Mouse (Mus musculus): ENCODE measurements at regions not wholly inside any gene's neighbourhood (a gene's known extent, or its start where the extent isn't known, plus 50 kb on each side); places are given as distances from the start of the nearest gene placed in this dataset.

GRCm38 (mm10) chr6:99884755-99885154 is 158.6 kb upstream of the Prok2 start:
- peak; percentile 61 for DNase-seq

DNA sequence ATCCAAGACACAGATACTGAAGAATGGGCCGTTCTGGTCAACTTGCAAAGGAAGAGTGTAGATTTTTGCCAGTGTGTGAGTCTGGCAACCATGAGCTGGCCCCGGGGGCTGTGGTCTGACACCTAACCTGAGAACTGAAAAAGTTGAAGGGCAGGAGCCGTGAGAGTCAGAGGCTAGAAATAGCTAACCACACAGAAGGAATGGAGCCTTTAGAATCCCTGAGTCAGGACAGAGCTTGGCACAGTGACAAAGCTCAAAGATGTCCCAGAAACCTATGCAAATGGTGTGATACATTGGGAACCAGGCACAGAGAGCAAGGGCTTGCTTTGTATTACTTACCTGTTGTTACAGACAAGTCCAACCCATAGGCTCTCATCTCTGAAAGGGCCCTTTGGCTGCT is 157.9 kb upstream of the Prok2 start:
- DNase-seq, result no peak

DNA sequence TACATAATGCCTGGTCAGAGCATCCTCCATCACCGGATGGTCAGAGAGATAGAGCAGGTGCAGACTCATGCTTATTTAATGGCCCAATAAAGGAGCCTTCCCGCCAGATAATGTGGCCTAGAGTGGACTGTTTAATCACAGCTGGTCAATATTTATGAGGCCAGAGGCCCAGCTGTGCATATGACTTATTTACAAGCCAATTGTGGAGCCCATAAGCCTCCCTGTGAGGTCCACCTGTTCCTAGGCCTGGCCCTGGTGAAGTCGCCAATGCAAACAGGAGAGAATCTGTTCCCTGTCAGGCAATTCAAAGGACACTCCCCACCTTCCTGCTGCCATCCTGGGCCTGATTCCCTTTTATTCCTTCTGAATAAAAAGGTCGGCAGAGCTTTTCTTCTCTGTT is 155.4 kb upstream of the Prok2 start:
- no peak for DNase-seq

DNA sequence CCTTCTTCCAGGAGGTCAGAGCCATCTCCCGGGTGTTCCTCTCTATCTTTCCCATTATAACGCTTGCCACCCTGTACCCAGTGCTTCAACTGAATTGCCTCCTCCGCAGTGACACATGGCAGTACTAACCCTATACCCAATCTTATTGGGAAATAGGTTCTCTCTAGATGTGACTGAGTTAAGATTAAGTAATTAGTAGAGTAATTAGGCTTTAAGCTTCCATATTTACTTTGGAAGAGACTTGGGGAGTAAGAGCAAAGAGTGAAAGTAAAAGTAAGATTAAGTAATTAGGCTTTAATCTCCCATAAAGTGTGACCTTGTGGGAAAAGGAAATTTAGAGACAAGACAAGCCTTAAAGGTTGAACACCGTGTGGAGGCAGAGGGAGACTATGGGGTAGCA is 148.7 kb upstream of the Prok2 start:
- DNase-seq, result no peak

- no peak for DNase-seq
Observed at GRCm38 (mm10) chr6:99874029-99874428, 147.8 kb upstream of the Prok2 start.

DNA sequence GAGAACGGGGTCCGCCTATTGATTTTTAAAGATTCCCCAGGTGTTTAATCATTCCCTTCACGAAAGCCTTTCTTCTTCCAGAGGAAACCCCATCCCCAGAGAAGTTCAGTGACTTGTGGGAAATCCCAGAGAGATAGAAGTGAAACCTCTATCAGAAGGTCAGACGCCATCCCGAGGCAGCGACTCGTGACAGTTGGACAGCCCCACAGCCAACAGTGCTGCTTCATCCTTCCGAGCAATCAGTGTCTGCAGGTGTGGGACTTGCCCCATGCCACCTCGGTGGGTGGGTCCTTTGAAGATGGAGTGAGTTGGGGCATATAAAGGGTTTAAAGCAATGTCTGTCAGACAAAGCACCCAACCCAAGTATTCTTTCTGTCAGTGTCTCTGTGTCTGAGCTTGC is 139.9 kb upstream of the Prok2 start:
- DNase-seq, result no peak

- DNase-seq, result peak; percentile 49
Observed at GRCm38 (mm10) chr6:99864949-99865348, 138.8 kb upstream of the Prok2 start.

DNA sequence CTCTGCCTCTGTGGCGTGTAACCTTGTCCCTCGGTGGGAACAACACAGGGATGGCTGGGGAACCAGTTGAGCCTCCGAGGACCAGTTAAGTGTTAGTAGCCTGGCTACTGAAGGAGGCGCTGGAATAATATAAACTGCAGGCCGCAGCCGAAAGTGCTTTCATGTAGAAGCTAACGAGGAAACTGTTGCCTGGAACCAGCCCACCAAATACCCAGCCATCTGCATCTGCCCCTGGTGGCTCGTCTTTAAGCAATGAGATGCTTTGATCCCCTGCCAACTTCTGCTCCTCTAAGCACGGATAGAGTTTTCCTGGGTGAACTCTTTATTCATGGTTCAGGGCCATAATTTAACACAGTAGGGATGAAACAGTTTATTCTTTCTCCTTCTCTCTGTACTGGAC is 137.2 kb upstream of the Prok2 start:
- peak; percentile 52 for DNase-seq

DNA sequence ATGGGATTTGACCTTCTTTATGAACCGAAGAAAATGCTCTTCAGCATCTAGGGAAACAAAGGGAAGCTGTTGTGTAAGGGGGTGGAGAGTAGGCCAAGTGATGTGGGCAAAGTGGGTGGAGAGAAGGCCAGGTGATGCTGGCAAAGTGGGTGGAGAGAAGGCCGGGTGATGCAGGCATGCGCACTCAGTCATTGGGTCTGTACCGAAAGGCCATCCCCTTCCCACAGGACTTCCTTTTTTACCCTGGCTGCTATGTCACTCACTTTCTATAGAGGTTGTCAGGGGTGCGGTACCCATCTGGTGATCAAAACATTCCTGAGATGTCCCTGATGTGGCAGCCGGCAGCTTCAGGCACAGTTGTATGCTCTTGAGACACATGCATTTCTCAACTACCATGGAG is 131.2 kb upstream of the Prok2 start:
- DNase-seq, result no peak

- no peak for DNase-seq
Observed at GRCm38 (mm10) chr6:99853716-99854115, 127.5 kb upstream of the Prok2 start.

GRCm38 (mm10) chr6:99850706-99851105 is 124.5 kb upstream of the Prok2 start:
- DNase-seq, result no peak

- peak; percentile 85 for DNase-seq
Observed at GRCm38 (mm10) chr6:99845508-99845846, 119.3 kb upstream of the Prok2 start.

- DNase-seq, result no peak
Observed at GRCm38 (mm10) chr6:99844775-99845507, 118.7 kb upstream of the Prok2 start.

- no peak for DNase-seq
Observed at GRCm38 (mm10) chr6:99843507-99843906, 117.3 kb upstream of the Prok2 start.

GRCm38 (mm10) chr6:99842723-99843122 is 116.5 kb upstream of the Prok2 start:
- no peak for DNase-seq

- DNase-seq, result no peak
Observed at GRCm38 (mm10) chr6:99840823-99841222, 114.6 kb upstream of the Prok2 start.

- DNase-seq, result peak; percentile 42
Observed at GRCm38 (mm10) chr6:99833323-99833722, 107.1 kb upstream of the Prok2 start.

- no peak for DNase-seq
Observed at GRCm38 (mm10) chr6:99827625-99828024, 101.4 kb upstream of the Prok2 start.

DNA sequence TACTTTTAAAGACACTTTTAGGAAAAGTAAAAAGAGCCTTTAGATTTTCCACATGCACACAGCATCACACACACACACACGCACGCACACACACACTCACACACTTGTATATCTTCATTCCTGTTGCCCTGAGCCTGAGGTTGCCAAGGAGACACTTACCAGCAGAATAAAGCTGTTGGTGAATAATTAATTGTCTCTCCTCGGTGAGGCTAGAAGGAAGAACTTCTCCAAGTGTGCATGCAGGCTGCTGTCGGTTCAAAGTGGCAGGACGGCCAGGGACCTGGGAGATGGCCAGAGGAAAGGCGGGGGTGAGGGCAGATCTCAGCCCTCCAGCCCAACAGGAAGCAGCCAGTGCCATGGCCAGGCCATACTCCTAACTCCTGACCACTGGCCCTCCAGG is 98.6 kb upstream of the Prok2 start:
- peak; percentile 33 for DNase-seq

- DNase-seq, result no peak
Observed at GRCm38 (mm10) chr6:99822471-99822870, 96.3 kb upstream of the Prok2 start.

DNA sequence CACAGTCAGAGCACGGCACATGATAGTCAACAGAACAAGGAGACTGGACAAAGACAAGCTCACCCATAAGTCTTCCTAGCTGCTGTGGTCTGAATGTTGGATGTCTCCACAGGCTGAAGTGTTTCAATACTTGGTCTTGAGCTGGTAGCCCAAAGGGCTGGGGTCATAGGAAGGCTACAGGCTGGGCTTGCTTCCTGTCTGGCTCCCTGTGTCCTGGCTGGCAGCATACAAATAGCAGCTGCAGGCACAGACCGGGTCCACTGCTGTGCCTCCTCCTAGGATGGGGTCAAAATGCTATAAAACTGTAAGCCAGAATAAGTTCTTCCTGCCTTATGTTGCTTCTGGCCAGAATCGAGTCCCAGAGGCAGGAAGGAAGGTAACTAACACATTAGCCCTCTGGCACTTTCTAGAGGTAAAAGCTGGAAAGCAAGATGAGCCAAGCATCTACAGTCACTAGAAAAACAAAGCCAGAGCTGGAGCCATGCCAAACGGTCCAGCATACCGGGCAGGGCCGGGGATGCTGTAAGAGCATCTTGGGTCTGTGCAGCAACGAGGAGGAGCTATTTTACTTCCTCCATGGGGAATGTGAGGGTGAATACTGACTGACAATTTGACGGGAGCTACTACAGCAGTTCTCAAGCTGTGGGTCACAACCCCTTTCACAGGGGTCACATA is 93.2 kb upstream of the Prok2 start:
- no peak for DNase-seq

DNA sequence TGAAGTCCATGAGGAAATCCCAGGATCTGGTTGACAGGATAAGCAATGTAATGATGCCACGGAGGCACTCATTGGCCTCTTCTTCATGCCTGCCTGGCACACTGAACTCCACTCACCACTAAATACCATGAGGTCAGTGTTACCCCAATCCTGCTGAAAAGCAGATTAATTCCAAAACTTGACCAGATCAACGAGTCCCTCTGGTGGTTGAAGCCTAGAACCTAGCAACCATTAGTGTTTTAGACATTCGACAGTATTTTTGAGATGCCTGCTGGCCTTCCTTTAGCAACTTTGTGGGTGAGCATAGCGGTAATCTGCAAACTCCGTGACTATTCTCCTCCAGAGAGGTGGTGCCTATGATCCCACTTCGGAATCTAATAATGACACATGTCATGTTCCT is 92.3 kb upstream of the Prok2 start:
- DNase-seq, result no peak

DNA sequence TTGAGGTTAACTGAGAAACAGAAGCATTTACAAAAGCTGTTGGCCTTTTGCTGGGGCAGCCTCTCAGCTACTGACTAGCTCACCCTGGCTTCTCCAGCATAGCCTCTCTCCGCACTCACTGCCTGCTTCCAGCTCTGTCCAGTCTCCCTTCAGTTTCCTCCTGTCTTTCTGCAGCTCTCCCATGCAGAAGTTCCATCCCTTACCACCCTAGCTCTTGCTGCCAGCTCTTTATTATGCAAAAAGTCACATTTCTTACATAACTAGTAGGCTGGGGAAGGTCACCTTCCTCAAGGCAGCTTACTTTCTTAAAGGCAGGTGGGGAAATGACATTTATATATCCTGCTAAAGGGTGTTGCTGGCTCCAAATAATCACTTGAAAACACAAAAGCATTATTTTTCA is 91.1 kb upstream of the Prok2 start:
- no peak for DNase-seq

DNA sequence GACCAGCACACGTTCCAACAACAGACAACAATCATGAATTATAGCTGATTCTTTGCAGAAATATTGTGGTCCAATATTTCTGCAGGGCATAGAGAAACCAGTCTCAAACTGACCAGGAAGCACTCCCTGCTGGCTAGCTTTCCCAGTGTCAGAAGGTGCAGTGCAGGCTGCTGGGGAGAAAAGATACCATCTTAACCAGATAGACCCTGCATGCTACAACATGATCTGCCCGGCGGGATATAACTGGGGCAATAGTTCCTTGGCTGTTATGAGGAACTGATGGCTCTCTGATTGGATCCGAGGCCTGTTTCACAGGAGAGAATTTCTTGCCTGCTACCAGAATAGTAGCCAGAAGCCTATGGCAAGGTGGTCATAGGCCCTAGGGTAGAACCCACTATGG is 86.9 kb upstream of the Prok2 start:
- no peak for DNase-seq

- no peak for DNase-seq
Observed at GRCm38 (mm10) chr6:99811842-99812241, 85.7 kb upstream of the Prok2 start.

Measured in retina, postnatal 1 day (tissue).